Comparison of ENCODE assay signal across 13 mouse cellular contexts in genomic region chr16:32398206-32398605, GRCm38 (mm10). TPM values are rescaled to one million over a fixed set of nuclear protein-coding genes. Genes with fewer than 3 reads are reported as not detected.
DNase-seq lines count a peak whose midpoint lies in the region.
"Had no signal": no experiment of that assay in that cellular context is flagged by ENCODE, and none has a peak within 500 bp of the region (broad histone marks: within the 10 kb centered on the region; RNA-seq: fewer than 3 reads in every experiment).

No protein-coding gene starts in this region.

- DNase-seq in heart, adult 11 months = peak; percentile 62
- DNase-seq in heart, adult 18-20 months = no peak
- peak; percentile 44 for DNase-seq in 3134 (ENCODE audit: extremely low read depth, insufficient read length, low spot score)
- peak; percentile 16 for DNase-seq in Muller cell, postnatal 12 days (ENCODE audit: inconsistent ontology term)
- DNase-seq in fibroblast of lung, adult 2 months (ENCODE audit: low read depth) = peak; percentile 72
- DNase-seq in thymus, adult 18-20 months = no peak
- DNase-seq: adrenal gland, adult 8-10 months; B cell, adult 2 months; cerebellum, adult 18-20 months; cerebellum, adult 9-11 months; cerebellum, postnatal 36 days; gastrocnemius, postnatal 10 days; heart, postnatal 36 days had no signal

RNA-seq across cellular contexts. Expression of gene Tm4sf19, which starts 2.1 kb away (rescaled TPM):
- total RNA-seq in heart, adult 18-20 months (2021) = not detected
- total RNA-seq: heart, postnatal 36 days had no signal

RNA-seq across cellular contexts. Expression of gene Tctex1d2, which starts 21.3 kb away (rescaled TPM):
- 1 to 10 TPM; 5.1 to 6.8 TPM for total RNA-seq in heart, adult 18-20 months (2021)

RNA-seq across cellular contexts. Expression of gene Pcyt1a, which starts 32.5 kb away (rescaled TPM):
- 100 to 1,000 TPM; 121 to 128 TPM for total RNA-seq in heart, adult 18-20 months (2021)

Comparison
In these comparisons a context has a peak if more than half of its experiments do, and no peak if none do; other contexts are left out.
1. DNase-seq: peak in heart, adult 11 months (single experiment), 3134 (single experiment), Muller cell, postnatal 12 days (single experiment) and fibroblast of lung, adult 2 months (single experiment); none in heart, adult 18-20 months (0 of 2) and thymus, adult 18-20 months (0 of 2).